Mouse (Mus musculus): ENCODE data around the gene Usp46. TPM values are rescaled to one million over a fixed set of nuclear protein-coding genes. Genes with fewer than 3 reads are reported as not detected.

Usp46 gene
- 100 to 1,000 TPM; 111 to 115 TPM for total RNA-seq (2021)

DNA sequence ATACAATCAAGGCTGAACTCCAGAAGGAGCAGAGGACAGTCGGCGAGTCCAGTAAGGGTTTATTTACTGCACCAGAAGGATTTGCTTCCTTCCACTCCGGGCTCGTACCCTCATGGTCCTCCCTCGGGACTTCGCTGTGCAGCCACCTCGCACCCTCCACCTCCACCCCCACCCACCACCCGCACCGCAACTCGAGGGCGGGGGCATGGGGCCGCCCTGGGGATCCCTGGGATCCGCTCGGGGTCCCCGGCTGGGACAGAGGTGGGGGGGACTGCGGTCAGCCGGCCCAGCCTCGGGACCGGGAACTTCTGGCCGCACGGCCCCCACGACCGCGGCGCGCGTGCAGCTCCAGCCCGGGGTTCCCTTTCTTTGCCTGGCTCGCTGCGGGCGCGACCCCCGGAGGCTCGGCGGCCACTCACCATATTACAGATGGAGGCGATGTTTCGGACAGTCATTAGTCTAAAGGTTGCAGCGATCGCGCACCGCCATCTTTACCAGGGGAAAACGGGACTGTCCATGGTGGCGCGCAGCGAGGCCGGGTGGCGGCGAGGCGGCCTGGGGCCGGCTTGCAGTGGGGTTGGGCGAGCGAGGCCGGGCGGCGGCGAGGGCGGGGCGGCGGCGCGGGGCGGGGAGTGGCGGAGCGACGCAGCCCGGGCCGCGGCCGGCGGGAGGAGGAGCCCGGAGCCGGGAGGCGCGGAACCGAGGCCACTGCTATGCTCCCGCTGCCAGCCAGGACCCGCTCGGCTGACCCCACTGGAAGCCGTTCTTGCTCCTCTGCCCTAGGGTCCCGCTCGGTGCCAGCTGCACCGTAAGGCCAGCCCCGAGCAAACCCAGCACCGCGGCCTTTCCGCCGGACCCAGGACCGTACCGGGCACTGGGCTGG, at the start of gene Usp46:
Gene Usp46 (minus strand): TSS at position 601 of the 883 bp plus-strand sequence.
- DNase-seq, result peak; percentile 88
- intact Hi-C loops (cut with DNase I), result no loop called here

DNA sequence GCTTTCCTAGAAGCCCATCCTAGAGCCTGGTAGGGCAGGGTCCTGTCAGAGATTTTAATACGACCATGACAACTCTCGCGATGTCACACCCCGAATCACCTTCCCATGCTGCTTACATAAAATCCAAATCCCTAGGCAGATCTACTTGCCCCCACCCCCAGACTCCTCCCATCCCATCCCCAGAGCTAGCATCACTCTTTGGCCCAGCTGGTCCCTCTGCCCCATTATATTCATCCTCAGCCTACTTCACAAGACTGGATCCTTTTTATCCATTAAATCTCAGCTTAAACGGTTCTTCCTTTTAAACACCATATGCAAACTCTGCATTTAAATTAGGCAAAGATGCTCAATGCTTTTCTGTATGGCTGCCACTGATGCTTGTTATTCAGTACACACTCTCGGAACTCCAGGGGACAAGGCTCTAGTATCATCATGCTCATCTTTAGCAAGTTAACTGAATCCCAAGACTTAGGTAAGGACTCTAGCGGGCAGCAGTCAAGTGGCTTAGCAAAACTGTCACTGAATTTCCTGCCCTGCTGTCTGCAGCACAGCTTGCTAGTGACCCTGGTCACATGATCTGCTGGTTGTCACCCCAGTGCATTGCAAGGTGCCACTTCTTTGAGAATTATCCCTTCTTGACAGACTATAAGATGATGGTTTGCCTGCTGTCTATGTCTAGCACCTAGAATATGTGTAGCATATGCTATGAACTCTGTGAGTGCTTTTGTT, 45.9 kb upstream of the Usp46 start:
- intact Hi-C loops (cut with DNase I), result no loop called here
- no peak for DNase-seq

DNA sequence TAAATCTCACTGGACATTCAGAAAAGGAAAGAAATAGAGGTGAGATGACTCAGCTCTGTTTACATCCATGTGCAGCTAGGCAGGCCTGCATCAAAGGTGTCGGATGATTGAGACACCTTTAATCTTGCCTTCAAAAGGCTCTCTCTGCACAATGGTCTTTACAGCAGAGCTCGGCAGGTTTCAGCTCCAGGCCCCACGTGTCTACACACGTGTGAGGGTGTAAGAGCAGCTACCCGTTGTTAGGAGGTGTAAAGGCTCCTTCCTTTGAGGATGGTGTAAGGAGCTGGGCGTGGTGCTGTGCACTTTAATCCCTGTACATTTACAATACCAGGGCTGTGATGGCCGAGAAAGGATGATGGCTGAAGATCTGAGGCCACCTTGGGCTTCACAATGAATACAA, 37.2 kb upstream of the Usp46 start:
- no peak for DNase-seq
- intact Hi-C loops (cut with DNase I), result no loop called here

DNA sequence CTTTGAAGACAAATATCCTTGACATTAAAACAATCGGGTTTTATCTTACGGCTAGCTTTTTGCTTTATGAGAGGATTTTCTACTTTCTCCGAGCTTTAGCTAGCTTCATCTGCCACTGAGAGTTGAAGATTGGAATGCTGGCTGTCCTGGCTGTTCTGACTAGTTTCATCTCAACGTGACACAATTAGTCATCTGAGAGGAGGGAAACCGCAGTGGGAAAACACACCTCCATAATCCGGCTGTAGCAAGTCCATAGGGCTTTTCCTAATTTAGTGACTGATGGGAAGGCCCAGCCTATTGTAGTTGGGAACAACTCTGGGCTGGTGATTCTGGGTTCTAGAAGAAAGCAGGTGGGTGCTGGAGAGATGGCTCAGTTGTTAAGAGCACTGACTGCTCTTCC, 33.5 kb upstream of the Usp46 start:
- intact Hi-C loops (cut with DNase I), result no loop called here
- DNase-seq, result no peak

DNA sequence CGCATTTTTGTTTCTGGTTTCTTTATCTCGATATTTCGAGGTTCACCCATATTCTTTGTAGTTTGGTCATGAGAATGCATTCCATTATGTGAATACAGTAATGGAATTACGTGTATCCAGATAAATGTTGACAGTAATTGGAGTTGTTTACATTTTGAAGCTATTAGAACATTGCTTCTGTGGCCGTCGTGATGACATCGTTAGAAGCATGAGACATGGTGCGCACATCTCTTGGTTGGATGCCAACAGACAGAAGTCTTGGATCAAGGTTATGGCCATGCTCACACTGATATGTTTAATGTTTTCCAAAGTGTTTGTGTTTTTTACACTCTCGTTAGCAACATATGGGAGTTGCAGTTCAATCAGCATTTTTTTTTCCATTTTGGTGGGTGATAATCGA, 30.8 kb upstream of the Usp46 start:
- no peak for DNase-seq
- intact Hi-C loops (cut with DNase I), result loop anchor here (10.0 kb wide), 1 partner anchor 96 kb away; the partner anchor contains the start of gene Rasl11b

DNA sequence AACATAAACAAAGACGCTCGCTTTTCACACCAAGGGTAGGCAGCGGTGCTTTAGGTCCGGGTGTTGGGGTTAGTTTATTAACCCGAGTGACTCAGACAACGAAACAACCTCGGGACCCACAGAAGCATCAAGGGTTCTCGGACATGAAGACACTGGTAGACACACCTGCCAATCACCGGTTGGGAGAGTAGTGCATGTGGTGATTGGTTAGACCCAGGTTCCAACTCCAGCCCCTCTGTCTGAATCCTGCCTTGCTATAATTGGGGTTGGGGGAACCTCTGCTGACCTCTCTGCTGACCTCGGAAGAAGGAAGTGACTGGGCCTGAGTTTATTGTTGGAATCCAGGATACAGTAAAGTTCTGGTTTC, 29.6 kb upstream of the Usp46 start:
- intact Hi-C loops (cut with DNase I), result loop anchor here (10.0 kb wide), 1 partner anchor 97 kb away; the partner anchor contains the start of gene Rasl11b
- no peak for DNase-seq

DNA sequence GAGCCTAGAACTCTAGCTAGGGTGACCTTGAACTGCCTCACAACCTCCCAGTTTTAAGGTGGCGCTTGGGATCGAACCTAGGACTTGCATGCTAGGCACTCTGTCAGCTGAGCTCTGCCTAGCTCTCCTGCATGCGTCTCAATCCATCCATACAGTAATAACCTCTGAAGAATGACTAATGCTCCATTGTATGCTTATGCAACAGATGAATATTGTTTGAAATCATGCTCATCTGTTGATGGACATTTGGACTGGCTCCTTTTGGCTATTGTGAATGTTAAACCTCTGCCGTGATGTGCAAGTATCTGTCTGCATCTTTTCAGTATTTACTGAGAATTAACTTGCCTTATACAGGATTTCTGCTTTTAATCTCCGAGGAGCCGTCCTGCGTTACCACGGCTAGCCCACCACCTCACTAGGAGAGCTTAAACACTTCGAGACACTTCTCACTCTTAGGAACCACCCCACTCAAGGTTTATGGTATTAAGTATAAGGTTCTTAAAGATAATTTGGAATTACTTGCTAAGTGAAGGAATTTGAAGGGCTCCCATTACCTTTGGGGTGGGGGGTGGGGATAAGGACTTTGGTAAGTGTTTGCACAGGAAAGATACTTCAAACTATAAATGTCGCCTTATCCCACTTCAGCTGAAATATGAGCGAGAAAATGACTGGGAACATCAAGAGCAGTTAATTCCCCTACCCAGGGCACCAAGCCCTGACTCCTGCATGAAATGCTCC, 29.1 kb upstream of the Usp46 start:
- no peak for DNase-seq
- intact Hi-C loops (cut with DNase I), result loop anchor here (10.0 kb wide), 1 partner anchor 98 kb away; the partner anchor contains the start of gene Rasl11b

DNA sequence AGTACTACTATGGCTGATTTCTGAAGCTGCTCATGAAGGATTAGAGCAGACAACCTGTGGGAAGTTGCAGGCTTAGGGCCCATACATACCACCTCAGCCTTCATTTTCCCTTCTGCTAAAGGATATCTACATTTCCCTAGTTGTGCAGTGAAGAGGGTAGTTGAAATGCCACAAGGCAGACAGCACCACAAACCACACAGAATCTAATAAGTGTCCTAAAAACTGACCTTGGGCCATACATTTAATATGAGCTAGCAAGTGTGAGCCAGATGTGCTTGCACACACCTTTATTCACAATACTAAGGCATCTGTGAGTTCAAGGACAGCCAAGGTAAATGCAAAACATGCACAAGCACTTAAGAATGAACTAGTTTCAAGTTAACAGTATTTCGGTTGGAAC, 27.8 kb upstream of the Usp46 start:
- no peak for DNase-seq
- intact Hi-C loops (cut with DNase I), result loop anchor here (10.0 kb wide), 1 partner anchor 99 kb away; the partner anchor contains the start of gene Rasl11b

DNA sequence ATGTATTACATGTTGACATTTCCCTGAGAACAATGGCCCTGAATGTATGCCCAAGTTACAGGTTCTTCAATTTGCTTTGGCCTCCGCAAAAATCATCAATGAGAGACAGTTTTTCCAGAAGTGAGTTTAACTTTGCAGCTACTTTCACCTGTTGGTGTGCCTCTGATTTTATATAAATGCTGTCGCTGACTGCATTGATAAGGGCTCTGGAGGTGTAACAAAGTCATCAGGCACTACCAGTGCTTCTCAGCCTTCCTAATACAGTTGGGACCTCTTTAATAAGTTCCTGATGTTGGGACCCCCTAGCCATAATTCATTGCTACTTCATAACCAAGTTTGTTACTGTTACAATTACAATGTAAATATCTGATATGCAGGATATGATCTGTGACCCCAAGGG, 27.4 kb upstream of the Usp46 start:
- no peak for DNase-seq
- intact Hi-C loops (cut with DNase I), result loop anchor here (10.0 kb wide), 1 partner anchor 99 kb away; the partner anchor contains the start of gene Rasl11b

DNA sequence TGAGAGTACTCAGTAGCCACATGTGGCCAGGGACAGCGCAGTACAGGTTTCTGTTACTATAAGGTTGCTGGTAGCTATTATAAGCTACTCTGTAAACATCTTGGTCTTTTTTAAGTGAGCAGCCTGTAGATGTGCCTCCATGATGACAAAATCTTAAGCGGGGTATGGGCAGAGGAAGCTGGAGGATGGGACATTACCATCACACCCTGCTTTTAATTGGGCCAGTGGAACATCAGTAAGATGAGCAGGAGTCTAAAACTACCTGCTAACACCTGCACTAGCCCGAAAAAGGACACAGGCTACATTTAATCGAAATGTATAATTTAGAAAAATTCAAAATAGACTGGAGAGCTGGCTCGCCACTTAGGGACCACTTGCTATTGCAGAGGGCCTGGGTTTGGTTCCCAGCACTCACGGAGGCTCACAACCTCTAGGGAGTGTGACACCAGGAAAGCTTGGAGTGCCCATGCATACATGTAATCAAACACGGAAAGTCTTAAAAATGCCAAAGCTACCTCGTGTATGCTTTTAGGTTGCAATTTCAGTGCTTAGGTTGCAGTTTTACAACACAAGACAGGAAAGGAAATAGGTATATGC, 26.7 kb upstream of the Usp46 start:
- no peak for DNase-seq
- intact Hi-C loops (cut with DNase I), result loop anchor here (10.0 kb wide), 1 partner anchor 100 kb away; the partner anchor contains the start of gene Rasl11b

DNA sequence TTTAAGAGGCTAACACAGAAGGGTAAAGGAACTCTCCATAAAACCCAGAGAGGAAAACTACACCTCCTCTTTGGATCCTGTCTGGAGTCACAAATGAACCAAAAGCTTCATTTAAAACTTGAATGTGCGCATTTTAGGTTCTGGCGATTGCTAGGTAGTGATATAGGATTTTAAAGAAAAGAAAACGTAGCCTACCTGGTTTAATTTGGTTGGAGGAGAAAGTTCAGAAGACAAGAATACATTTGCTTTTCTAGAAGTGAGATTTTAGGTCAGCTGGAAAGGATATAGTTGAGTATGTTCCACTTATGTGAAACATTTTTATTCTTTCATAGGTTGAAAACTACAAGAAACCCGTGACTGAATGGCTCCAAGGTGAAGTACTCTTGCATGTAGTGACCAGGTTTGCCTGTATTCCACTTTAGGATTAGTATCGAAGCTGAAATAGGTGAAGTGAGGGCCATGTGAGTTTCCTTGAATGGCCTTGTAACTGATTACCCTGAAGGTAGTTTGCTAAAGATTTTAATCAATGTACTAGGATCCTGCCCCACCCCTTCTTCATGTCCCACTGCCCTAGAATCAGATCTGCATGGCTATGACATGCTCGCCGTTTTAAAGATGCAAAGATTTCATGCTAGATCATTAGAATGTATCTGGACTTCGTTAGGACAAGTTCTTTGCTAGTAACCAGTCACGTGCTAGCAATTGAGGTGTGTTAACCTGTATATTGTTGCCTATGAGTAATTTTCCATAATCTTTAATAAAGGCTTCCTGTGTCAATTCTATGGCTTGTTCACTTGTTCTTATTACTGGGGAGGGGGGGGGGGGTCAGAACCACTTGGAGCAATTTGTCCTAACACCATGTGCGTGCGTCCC, 25.6 kb upstream of the Usp46 start:
- DNase-seq, result no peak
- intact Hi-C loops (cut with DNase I), result loop anchor here (10.0 kb wide), 1 partner anchor 101 kb away; the partner anchor contains the start of gene Rasl11b

DNA sequence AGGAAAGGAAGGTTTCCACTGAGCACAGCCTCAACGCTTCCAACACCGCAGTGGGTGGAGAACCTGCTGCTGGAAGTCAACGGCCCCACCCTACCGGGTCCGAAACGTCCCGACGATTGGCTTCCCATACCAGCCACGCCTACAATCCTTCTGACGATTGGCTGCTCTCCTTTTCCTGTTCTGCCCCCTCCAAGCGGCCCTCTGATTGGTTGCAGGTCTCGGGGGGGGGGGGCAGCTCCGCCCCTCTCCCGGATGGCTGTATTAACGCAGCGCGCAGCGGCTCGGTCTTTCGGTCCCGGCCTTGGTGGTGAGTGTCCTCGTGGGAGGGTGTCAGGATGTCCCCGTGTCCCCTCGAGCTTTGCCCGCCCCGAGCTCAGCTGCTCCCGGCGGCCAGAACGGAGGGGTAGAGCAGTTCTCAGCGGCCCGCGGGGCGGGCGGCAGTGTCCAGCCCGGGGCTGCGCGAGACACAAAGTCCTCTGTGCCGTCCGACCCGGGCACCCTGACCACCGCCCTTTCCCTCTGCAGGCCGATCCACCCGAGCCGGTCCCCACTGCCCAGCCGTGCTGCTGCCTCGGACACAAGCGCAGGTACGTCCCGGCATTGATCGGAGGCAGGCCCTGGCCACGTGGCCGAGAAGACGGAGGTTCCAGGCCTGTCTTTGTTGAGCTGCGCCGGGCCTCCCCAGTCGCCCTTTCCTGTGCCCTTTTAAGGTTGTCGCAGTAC, 24.8 kb upstream of the Usp46 start:
- intact Hi-C loops (cut with DNase I), result loop anchor here (10.0 kb wide), 1 partner anchor 102 kb away; the partner anchor contains the start of gene Rasl11b
- peak; percentile 94 for DNase-seq

DNA sequence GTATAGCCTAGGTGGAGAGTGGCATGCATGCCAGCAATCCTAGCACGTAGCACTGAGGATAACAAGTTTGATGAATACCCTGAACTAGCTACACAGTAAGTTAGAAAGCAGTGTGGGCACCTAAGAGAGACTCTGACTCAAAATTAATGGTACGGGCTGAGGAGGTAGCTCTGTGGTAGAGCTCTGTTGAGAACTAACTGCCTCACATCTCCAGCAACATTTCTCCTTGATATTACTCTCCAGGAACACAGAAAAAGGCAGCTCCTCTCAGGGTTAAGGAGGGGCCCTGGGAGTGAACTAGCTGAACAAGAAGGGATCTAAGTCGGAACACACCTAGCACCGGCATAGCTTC, 24.2 kb upstream of the Usp46 start:
- no peak for DNase-seq
- intact Hi-C loops (cut with DNase I), result loop anchor here (10.0 kb wide), 1 partner anchor 102 kb away; the partner anchor contains the start of gene Rasl11b

DNA sequence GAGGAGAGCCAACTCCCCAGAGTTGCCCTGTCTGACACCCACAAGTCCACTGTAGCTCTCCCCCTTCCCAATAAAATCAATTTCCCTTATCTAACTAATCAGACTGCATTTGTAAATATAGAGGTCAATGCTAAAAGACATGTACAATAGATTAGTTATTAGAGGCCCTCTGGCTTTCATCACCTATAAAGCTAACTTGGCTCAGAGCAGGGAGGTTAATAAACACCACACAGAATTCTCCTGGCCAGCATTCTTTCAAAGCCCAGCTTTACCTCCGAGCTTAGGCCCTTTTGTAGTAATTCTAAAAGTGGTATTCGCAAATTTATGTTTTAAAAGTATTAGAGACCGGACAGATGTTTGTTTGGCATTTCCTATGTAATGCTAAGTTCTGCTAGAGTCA, 21.4 kb upstream of the Usp46 start:
- no peak for DNase-seq
- intact Hi-C loops (cut with DNase I), result loop anchor here (10.0 kb wide), 1 partner anchor 105 kb away; the partner anchor contains the start of gene Rasl11b

DNA sequence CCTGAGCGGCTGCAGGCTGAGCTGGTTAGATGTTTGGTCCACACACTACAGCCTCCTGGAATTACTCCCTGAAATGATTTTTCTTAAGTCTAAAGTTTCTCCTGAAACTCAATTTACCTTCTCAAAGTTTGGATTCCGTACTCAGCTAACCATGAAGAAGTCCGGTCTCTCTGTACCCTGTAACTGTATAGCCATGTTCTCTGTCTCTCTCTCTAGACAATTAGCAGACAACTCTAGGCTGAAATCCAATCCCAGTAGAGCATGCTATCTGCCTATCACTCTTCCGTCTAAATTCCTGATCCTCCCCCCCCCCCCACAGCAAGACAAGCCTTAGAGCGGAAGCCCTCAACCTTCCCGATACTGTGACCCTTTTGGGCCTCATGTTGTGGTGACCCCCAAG, 13.5 kb upstream of the Usp46 start:
- intact Hi-C loops (cut with DNase I), result no loop called here
- DNase-seq, result no peak

DNA sequence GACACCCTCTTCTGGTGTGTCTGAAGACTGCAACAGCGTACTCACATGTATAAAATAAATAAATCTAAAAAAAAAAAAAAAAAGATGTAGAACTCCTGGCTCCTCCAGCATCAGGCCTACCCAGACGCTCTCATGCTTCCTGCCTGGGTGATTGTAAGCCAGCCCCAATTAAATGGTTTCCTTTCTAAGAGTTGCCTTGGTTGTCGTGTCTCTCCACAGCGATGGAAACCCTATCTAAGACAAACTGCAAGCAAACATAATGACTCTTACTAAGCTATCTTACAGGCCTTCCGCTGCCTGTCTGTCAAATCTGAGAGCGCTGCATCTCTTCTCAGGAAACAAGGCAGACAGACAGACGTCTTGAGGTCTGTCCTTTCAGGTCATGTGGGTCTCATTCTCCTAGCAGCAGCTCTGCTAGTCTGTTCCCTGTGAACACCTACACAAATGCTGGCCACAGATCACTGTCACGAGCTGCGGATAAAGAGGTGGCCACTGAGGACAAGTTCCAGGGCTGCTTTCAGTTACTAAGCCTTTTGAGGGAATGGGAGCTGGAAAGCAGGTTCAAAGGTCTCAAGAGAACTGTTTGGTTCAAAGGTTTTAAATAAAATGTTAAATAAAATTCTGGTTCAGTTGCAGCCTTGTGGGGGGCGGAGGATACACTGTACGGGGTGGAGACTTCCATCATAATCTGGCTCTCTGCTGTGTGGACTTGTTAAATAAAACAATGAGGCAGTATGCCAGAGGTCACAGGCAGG, 10.8 kb upstream of the Usp46 start:
- DNase-seq, result no peak
- intact Hi-C loops (cut with DNase I), result no loop called here

DNA sequence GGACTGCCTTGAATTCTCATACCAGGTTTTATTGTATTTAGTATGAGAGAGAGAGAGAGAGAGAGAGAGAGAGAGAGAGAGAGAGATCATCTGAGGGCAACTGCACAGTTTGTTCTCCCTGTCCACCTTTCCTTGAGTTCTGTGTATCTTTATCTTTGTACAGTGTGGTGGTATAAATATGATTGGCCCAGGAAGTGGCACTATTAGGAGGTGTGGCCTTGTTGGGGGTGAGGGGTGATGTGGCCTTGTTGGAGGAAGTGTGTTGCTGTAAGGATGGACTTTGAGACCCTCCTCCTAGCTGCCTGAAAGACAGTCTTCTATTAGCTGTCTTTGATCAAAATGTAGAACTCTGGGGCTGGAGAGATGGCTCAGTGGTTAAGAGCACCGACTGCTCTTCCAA, 10.2 kb upstream of the Usp46 start:
- intact Hi-C loops (cut with DNase I), result no loop called here
- DNase-seq, result no peak

DNA sequence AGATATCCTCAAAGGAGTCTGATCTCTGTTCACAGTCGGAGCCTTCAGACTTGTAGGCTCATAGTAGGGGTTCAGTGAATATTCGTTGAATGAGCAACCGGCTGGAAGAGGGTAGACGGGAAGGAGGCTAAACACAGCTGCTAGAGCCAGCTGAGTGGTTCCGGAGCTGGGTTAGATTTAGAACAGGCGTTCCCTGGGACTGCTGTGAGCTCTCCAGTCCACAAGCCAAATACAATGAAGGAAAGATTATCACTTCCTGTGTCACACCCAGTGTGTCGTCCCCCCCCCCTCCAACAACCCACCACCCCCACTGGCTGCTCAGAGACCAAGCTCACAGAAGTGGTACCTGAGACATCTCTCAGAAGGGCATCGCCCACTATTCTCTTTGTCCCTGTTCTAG, 9.7 kb upstream of the Usp46 start:
- intact Hi-C loops (cut with DNase I), result no loop called here
- DNase-seq, result no peak
